Mouse (Mus musculus) liver, embryonic 11.5 days (tissue): ENCODE results near the gene Pln. TPM values are rescaled to one million over a fixed set of nuclear protein-coding genes. Genes with fewer than 3 reads are reported as not detected.

ENCODE experiments used
- ATAC-seq: fragments of 200-750 bp; cut with Nextera tagmentation; replicated peaks from 2 replicates; pipeline ENCODE4 v1.8.0; 2017; ENCODE audit warnings: moderate number of reproducible peaks, mild to moderate bottlenecking, moderate TSS enrichment, moderate library complexity; ENCODE audit not compliant: low FRiP score
- DNase-seq: peaks from one replicate; pipeline ENCODE4 v3.0.0-alpha.2; 2017; ENCODE audit warnings: low spot score
- H3K27ac ChIP-seq: fragments of 300-500 bp; sonication (generic); 2 replicates; pipeline ENCODE4 v1.5.1; 2014; ENCODE audit warnings: mild to moderate bottlenecking, low read depth, low read length, control low read depth
- H3K27me3 ChIP-seq: fragments of 300-500 bp; sonication (generic); replicated peaks from 2 replicates; pipeline ENCODE4 v1.6.1; 2014; ENCODE audit warnings: low read length, mixed read lengths; ENCODE audit not compliant: control insufficient read depth, insufficient read depth
- H3K36me3 ChIP-seq: fragments of 300-500 bp; sonication (generic); 2 replicates; pipeline ENCODE4 v1.6.1; 2014; ENCODE audit warnings: mild to moderate bottlenecking, low read length, moderate library complexity, mixed read lengths; ENCODE audit not compliant: control insufficient read depth, insufficient read depth
- H3K4me1 ChIP-seq: fragments of 300-500 bp; sonication (generic); replicated peaks from 2 replicates; pipeline ENCODE4 v1.6.1; 2014; ENCODE audit warnings: low read length, mixed read lengths; ENCODE audit not compliant: control insufficient read depth, insufficient read depth
- H3K4me2 ChIP-seq: fragments of 300-500 bp; sonication (generic); 2 replicates; pipeline ENCODE4 v1.6.1; 2014; ENCODE audit warnings: mild to moderate bottlenecking, control low read depth, moderate library complexity
- H3K4me3 ChIP-seq: fragments of 300-500 bp; sonication (generic); 2 replicates; pipeline ENCODE4 v1.5.1; 2014; ENCODE audit warnings: low read depth, low read length, control low read depth
- H3K9ac ChIP-seq: fragments of 300-500 bp; sonication (generic); 2 replicates; pipeline ENCODE4 v1.6.1; 2014; ENCODE audit warnings: low read depth, low read length, control low read depth
- H3K9me3 ChIP-seq: fragments of 300-500 bp; sonication (generic); 2 replicates; pipeline ENCODE4 v1.6.1; 2016; ENCODE audit warnings: low read length, inconsistent platforms, mixed read lengths; ENCODE audit not compliant: control insufficient read depth
- whole genome bisulfite sequencing: fragments of 180-500 bp; shearing (Covaris S2); extraction: QIAGEN DNeasy Blood & Tissue Kit; methylation state at CpG from one replicate; pipeline ENCODE4 v1.1.7; 2014; 5-methylcytosine and 5-hydroxymethylcytosine counted together
- polyA plus RNA-seq: library from polyadenylated mRNA; unstranded; fragments of >200 nt; fragmentation: Nextera tagmentation; extraction: Ambion mirVana; gene quantifications from 2 replicates; pipeline ENCODE4 v1.2.1, GENCODE M21; 2014

Gene Pln
- 0.94 and 2.5 TPM in 2 replicates for polyA plus RNA-seq

DNA sequence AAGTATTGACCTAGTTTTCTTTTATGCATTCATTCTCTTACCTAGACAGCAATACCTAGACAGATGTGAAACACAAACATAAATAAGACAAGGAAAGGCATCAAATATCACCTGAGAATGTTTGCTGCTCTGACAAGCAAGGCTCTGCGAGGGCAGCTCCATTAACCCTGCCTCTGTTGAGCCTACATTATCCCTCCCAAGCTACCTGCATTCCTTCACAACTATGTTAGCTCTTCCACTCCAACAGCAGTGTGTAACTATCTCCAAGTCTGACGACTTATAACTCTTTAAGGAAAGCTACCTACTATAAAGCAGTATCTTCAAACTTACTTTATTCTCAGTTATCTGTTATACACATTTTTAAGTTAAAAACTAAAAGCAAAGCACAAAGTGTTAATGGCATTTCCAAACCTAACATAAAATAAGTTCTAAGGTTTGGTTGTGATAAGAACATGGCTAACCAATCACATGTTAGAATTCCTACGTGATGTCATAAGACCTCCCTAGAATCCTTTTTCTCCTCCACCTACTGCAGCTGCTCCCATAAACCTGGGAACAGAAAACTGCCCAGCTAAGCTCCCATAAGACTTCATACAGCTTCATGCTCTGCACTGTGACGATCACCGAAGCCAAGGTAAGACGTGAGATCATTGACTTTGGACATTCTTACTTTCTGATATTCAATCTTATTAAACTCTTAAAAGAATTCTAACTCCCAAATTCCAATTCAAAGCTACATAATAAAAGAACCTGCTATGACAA is at the start of gene Pln:
Gene Pln (plus strand): TSS at position 506 of the 762 bp plus-strand sequence.
- no peak within 1 kb of the TSS for H3K4me2 ChIP-seq
- H3K4me1 ChIP-seq: peaks cover 12% of the 10 kb centered on the region

GRCm38 (mm10) chr10:53305867-53306266 is 31.6 kb upstream of the Pln start:
- no peak overlapping the region for H3K9ac ChIP-seq
- ATAC-seq (no peak), DNase-seq (no peak)
- no peak overlapping the region for H3K27ac ChIP-seq
- no peak overlapping the region for H3K4me2 ChIP-seq
- no peaks in the 10 kb centered on the region for H3K4me1 ChIP-seq
- no peaks in the 10 kb centered on the region for H3K9me3 ChIP-seq
- no peaks in the 10 kb centered on the region for H3K27me3 ChIP-seq
- H3K36me3 ChIP-seq: no peaks in the 10 kb centered on the region
- WGBS: 66% methylated on average over 3 of the region's 3 CpGs
- no peak overlapping the region for H3K4me3 ChIP-seq

More for the DNA sequence above, at the start of gene Pln:
- Histone ChIP-seq H3K9ac (no peak within 1 kb of the TSS), H3K4me3 (no peak within 1 kb of the TSS), H3K9me3 (no peaks in the 10 kb centered on the region), H3K27ac (no peak within 1 kb of the TSS), H3K36me3 (no peaks in the 10 kb centered on the region), H3K27me3 (no peaks in the 10 kb centered on the region)
- ATAC-seq (no peak), DNase-seq (no peak)
- 72% methylated on average over 6 of the region's 6 CpGs for WGBS

- Histone ChIP-seq H3K4me2 (no peak overlapping the region), H3K4me1 (no peaks in the 10 kb centered on the region), H3K36me3 (no peaks in the 10 kb centered on the region), H3K27me3 (no peaks in the 10 kb centered on the region), H3K4me3 (no peak overlapping the region), H3K9me3 (no peaks in the 10 kb centered on the region), H3K27ac (no peak overlapping the region), H3K9ac (no peak overlapping the region)
- 89% methylated on average over 3 of the region's 3 CpGs for WGBS
- no peak for DNase-seq
- ATAC-seq: no peak
Observed at GRCm38 (mm10) chr10:53306674-53307073, 30.8 kb upstream of the Pln start.

DNA sequence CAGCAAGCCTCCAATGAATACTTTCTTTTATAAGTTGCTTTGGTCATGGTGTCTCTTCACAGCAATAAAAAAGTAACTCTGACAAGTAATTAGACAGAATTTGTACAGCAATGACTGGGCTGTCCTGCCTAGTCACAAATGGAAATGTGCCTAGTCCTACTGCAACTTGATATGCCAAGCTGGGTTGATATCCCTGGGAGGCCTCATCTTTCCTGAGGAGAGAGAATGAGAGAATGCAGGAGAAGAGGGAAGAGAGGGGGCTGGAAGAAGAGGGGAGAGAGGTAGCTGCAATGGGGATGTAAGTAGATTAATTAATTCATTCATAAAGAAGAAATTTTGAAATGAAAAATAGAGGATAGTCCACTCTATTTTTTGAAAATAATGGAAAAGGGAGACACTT is 14.1 kb upstream of the Pln start:
- no peak overlapping the region for H3K27ac ChIP-seq
- no peak for ATAC-seq
- H3K4me2 ChIP-seq: no peak overlapping the region
- no peak overlapping the region for H3K4me3 ChIP-seq
- DNase-seq: no peak
- H3K36me3 ChIP-seq: no peaks in the 10 kb centered on the region
- H3K9me3 ChIP-seq: no peaks in the 10 kb centered on the region
- H3K4me1 ChIP-seq: no peaks in the 10 kb centered on the region
- no peaks in the 10 kb centered on the region for H3K27me3 ChIP-seq
- H3K9ac ChIP-seq: no peak overlapping the region

DNA sequence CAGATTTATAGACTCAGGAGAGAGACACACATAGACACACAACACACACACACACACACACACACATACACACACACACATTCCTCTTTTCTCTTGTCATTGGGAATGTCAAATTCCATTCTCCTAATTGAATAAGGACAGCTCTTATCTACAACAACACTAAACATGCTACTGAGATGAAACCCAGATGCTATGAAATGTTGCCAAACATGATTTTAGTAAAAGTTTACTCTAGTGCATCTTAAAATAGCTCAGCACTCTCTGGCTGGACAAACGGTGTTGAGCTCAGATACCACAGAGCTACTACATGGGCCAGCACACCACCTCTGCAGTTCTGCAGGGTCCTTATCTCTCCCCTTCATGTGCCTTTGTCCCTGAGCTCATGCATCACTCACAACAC is 12.8 kb upstream of the Pln start:
- H3K9me3 ChIP-seq: no peaks in the 10 kb centered on the region
- H3K4me3 ChIP-seq: no peak overlapping the region
- no peak overlapping the region for H3K27ac ChIP-seq
- H3K27me3 ChIP-seq: no peaks in the 10 kb centered on the region
- DNase-seq: no peak
- no peak overlapping the region for H3K9ac ChIP-seq
- 21% methylated on average over 1 of the region's 1 CpGs for WGBS
- ATAC-seq: peak; percentile 86
- H3K4me1 ChIP-seq: no peaks in the 10 kb centered on the region
- no peaks in the 10 kb centered on the region for H3K36me3 ChIP-seq
- H3K4me2 ChIP-seq: no peak overlapping the region

DNA sequence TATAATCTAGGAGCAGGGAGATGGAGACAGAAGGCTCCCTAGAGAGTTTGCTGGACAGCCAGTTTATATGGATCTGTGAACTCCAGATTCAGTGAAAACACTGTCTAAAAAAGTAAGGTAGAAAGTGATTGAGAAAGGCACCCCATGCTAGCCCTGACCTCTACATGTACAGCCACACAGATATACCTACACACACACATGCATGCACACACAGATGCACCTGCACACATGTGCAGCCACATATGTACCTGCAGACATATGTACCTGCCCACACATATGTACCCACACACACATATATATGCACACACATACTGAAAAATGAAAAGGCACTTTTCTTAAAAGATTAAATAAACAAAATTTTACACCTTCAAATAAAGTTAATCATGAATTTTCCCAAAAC is 11.1 kb upstream of the Pln start:
- ATAC-seq (no peak), DNase-seq (no peak)
- Histone ChIP-seq H3K4me2 (no peak overlapping the region), H3K27ac (no peak overlapping the region), H3K9ac (no peak overlapping the region), H3K27me3 (no peaks in the 10 kb centered on the region), H3K9me3 (no peaks in the 10 kb centered on the region), H3K4me1 (no peaks in the 10 kb centered on the region), H3K36me3 (no peaks in the 10 kb centered on the region), H3K4me3 (no peak overlapping the region)

- no peaks in the 10 kb centered on the region for H3K36me3 ChIP-seq
- ATAC-seq: no peak
- peaks cover 7% of the 10 kb centered on the region for H3K4me1 ChIP-seq
- DNase-seq: no peak
- no peaks in the 10 kb centered on the region for H3K9me3 ChIP-seq
- no peak overlapping the region for H3K9ac ChIP-seq
- WGBS: 61% methylated on average over 3 of the region's 3 CpGs
- H3K4me3 ChIP-seq: no peak overlapping the region
- H3K27ac ChIP-seq: no peak overlapping the region
- H3K4me2 ChIP-seq: no peak overlapping the region
- no peaks in the 10 kb centered on the region for H3K27me3 ChIP-seq
Observed at GRCm38 (mm10) chr10:53329257-53329656, 8.2 kb upstream of the Pln start.

DNA sequence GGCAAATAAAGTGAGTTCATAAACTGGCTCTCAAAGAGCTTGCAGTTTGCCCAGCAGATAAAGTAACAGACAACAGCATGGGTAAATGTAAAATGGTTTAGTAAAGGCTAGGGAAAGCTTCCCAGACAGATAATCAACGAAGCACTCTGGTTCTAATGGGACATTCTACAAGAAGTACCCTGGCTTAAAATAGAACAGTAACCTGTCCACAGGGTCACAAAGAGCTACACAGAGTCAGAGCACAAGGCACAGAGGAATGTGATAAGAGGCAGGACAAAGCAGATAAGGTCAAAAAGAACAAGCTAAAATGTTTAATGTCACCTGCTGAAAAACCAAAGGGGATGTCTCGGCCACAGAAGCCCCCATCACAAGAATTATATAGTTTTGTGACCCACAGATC is 4.7 kb upstream of the Pln start:
- DNase-seq (no peak), ATAC-seq (no peak)
- H3K9ac ChIP-seq: no peak overlapping the region
- no peak overlapping the region for H3K4me3 ChIP-seq
- H3K9me3 ChIP-seq: no peaks in the 10 kb centered on the region
- 48% methylated on average over 2 of the region's 2 CpGs for WGBS
- H3K4me1 ChIP-seq: peaks cover 12% of the 10 kb centered on the region
- H3K27ac ChIP-seq: no peak overlapping the region
- no peaks in the 10 kb centered on the region for H3K27me3 ChIP-seq
- H3K36me3 ChIP-seq: no peaks in the 10 kb centered on the region
- H3K4me2 ChIP-seq: no peak overlapping the region

GRCm38 (mm10) chr10:53335266-53335665 is 2.2 kb upstream of the Pln start:
- Histone ChIP-seq H3K9ac (no peak overlapping the region), H3K27ac (no peak overlapping the region), H3K27me3 (no peaks in the 10 kb centered on the region), H3K4me1 (peaks cover 12% of the 10 kb centered on the region), H3K9me3 (no peaks in the 10 kb centered on the region), H3K4me2 (no peak overlapping the region), H3K36me3 (no peaks in the 10 kb centered on the region), H3K4me3 (no peak overlapping the region)
- ATAC-seq (peak; percentile 84), DNase-seq (no peak)
- WGBS: 79% methylated on average over 2 of the region's 2 CpGs
